Mouse (Mus musculus): ENCODE data around the gene Prkar2a.

The Prkar2a gene

DNA sequence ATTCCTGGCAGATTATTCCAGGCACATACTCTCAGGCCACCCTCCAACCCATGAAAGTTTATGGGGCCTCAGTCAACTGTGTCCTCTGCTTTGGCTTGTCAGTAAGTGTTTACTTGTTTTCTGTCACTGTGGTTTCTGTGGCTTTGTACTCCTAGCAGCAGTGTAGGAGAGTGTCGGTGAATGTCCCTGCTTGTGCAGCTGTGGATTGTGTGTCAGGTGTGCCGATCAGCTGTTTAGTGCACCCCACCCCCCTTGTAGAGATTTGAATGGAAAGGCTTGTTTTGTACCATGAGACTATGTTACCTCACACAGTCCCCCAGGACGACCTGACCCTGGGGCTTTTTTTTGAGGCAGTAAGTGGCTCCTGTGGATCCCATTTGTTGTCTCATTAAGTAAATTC, 103.6 kb downstream of the Prkar2a start:
- no peak for TF ChIP-seq GATA4 (IDR thresholded peaks at IDR 0.05; ENCODE audit: insufficient replicate concordance, low read length)

DNA sequence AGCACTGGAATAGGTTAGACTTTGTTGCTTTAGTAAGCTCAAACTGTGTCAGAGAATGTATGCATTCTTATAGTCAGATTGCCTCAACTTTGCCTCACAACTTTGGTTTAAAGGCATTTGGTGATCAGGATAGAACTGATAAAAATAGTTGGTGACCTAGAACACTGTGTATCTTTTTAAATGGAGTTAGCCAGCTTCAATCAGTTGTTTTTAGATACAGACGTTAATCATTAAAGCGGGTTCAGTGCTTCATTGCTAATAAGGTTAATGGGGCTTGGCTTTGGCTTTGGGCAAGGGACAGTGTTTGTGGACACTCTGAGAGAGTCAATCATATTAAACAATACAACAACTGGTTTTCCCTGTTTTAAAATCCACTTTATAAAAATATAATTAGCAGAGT, 106.2 kb downstream of the Prkar2a start:
- TF ChIP-seq GATA4 (IDR thresholded peaks at IDR 0.05; ENCODE audit: insufficient replicate concordance, low read length), result peak; percentile 74

DNA sequence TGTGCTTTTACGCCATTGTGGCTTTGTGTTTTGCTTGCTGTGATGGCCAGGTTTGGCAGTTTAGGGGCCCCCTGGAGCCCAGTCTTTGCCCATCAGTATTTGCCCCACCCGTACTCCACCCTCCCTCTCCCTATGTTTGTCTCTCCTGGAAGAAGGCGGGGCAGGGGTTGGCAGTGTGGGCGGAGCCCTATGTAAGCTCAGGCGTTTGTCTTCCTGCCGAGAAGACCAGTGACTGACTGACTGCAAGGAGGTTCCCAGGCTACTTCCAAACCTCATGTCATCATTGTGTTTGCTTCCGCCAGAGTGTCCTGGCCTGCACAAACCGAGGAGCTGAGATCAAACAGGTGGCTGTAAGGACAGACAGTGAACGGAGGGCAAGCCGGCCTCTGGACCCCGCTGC, 106.6 kb downstream of the Prkar2a start:
- TF ChIP-seq GATA4 (IDR thresholded peaks at IDR 0.05; ENCODE audit: insufficient replicate concordance, low read length), result no peak

DNA sequence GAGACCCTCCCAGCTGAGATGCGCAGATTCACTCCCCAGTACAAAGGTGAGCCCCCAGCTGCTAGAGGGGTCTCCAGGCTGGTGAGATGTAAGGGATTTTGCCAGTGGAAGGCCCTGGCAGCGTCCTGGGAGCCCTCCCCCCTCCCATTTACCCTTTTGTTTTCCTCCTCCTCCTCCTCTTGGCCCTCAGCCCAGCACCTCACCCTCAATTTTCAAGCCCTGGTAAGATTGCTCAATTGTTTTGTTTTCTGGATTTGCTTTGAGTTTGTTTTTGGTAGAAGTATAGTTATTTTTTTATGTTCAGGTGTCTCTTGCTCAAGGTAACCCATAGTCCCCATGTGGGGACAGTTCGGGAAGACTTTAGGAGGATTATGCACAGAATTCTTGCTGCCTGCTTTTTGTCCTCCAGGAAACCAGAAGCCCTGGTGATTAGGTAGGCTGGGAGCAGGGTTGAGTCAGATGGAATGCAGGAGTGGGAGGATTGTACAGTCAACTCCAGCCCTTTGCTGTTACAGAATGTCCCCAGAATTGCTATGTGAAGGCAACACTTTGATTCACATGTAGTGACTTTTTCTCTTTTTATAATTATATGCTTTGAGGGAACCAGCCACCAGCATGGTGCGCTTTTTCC, 107.4 kb downstream of the Prkar2a start:
- TF ChIP-seq GATA4 (IDR thresholded peaks at IDR 0.05; ENCODE audit: insufficient replicate concordance, low read length), result no peak

DNA sequence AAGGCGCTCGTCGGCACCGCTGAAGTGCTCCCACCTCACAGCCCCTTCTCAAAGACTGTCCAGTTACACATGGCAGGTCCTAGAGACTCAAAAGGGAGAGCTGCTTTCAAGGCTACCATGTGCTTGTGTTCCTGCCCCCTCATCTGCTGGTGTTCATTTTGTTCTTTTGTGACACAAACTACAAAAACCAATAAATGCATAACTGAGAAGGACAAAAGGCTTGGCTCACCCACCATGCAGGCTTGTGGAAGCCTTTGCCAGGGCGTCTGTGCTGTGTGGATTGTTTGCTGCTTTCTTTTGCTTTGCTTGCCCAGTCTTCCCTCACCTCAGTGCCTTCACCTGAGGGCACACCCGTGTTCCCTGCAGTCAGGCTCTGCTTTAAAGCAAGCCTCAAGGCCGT, 108.4 kb downstream of the Prkar2a start:
- no peak for TF ChIP-seq GATA4 (IDR thresholded peaks at IDR 0.05; ENCODE audit: insufficient replicate concordance, low read length)

DNA sequence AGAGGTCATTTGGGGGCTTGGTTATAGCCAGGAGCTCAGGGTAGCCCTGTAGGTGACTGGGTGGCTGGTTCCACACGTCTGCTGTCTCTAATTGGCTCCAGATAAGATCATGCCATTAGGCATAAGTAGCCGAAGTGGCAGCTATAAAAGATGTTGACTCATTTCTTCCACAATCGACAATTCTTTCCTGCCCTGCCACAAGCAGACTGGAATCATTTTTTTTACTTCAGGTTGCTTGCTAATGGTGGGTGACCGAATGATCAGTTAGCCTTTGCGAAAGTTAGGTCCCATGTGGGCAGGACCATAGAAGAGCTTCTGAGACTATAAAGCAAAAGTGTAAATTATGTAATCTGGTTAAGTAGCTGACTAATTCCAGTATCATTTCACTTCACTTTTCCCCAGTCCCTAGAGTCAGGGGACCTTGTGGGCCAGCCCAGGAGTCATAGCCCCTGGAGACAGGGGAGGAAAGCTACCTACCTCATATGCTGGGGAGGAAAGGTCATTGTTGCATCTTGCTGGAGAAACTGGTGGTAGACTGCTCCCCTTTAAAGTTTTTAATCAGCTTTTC, 109.5 kb downstream of the Prkar2a start:
- TF ChIP-seq GATA4 (IDR thresholded peaks at IDR 0.05; ENCODE audit: insufficient replicate concordance, low read length), result no peak

DNA sequence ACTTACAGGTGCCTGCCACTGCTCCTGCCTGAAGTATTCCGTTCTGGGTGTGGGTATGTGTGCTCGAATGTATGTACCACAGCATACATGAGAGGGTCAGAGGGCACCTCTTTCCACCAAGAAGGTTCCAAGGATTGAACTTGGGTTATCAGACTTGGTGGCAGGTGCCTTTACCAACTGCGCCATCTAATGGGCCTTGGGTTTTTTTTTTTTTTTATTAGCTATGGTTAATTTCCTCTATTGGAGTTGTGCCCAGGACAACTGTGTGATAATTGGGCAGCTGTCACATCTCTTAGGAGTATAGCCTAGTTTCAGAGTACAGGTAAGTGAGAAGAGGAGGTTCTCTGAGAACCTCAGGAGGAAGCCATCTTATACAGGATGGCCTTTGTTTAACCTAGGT, 110.5 kb downstream of the Prkar2a start:
- TF ChIP-seq GATA4 (IDR thresholded peaks at IDR 0.05; ENCODE audit: insufficient replicate concordance, low read length), result no peak
